Mouse (Mus musculus) spleen, postnatal 10 days (tissue): ENCODE data around the gene Gm19935.

ENCODE experiments used
- DNase-seq, 2 experiments: peaks; one replicate each; pipeline ENCODE4 v3.0.0; 2021 to 2022; ENCODE audit warnings: low spot score in 2 of 2

Gm19935 gene

GRCm38 (mm10) chr8:90830980-90831379 is 13.8 kb upstream of the Gm19935 start:
- peak in 1 of 2 experiments; percentile 34 for DNase-seq

DNA sequence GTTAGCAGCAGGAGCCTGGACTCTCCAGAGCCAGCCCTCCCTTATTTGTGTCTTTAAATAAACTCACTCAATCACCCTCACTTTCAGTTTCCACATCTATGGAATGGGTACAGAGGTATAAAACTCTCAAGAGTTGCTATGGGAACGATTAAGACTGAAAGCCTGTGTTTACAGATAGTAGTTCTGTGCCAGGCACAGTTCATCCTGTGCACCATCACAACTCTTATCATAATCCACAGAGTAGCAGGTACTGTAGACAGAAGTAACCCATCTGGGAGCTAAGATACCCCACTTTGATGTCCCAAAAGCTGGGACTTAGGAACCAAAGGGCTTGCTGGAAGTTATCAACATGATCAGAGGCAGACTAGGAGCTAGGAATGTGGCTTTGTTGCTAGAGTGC is 12.6 kb upstream of the Gm19935 start:
- DNase-seq, result no peak

DNA sequence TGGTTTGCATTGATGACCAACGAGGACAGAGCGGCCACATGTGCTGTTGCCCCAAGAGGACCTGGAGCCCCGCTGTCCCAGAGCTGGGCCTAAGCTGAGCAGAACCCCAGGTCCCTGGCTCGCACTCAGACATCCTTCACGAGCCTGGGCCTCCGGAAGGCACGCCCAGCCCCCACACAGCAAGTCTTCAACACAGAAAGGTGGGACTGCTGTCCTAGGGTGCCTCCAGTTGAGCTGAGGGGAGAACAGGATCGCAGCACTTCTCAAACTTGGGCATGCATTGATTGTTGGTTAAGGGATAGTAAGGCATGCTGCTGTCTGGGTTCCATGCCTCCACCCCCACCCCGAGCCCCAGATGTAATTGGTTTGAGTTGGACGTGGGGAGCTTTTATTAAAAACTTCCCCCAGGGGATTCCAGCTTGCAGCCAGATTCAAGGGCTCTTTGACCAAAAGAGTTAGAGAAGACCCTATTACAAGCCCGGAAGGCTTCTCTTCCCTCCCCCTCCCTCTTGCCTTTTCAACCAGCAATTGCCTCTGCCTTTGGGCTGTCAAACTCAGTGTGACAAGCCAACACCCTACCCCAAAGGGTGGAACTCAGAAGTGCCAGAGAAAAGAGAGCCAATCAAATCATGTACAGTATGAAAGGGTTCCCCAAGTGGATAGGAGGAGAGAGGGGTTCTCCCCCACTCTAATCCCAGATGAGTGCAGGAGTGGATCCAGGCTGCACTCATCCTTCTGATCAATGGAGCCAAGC is 12.0 kb upstream of the Gm19935 start:
- no peak for DNase-seq

GRCm38 (mm10) chr8:90828181-90828986 is 11.2 kb upstream of the Gm19935 start, which contains the start of gene Chd9:
Chd9 (plus strand) TSS chr8:90828352.
- DNase-seq, result peak; percentile 91 to 93

DNA sequence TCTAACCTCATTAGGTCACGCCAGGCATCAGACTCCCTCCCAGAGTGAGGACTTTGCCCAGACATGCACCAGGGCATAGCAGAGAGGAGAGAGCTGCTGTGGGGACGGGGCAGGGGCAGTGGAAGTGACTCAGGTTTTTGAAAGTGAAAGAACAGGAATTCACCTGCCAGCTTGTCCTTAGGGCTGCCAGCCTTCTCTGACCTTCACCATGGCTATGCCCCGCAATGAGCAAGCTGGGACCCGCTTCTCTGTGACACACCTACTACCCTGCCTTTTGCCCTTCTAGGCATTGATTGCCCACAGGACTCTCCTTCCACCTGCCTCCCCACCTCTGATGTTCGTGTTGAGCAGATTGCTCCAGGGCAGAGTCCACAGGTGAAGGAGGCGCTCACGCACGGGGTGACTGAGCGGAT is 8.3 kb upstream of the Gm19935 start:
- no peak for DNase-seq

GRCm38 (mm10) chr8:90822443-90822842 is 5.2 kb upstream of the Gm19935 start:
- DNase-seq, result peak in 1 of 2 experiments; percentile 31

GRCm38 (mm10) chr8:90820321-90820696 is 3.1 kb upstream of the Gm19935 start:
- DNase-seq, result no peak

DNA sequence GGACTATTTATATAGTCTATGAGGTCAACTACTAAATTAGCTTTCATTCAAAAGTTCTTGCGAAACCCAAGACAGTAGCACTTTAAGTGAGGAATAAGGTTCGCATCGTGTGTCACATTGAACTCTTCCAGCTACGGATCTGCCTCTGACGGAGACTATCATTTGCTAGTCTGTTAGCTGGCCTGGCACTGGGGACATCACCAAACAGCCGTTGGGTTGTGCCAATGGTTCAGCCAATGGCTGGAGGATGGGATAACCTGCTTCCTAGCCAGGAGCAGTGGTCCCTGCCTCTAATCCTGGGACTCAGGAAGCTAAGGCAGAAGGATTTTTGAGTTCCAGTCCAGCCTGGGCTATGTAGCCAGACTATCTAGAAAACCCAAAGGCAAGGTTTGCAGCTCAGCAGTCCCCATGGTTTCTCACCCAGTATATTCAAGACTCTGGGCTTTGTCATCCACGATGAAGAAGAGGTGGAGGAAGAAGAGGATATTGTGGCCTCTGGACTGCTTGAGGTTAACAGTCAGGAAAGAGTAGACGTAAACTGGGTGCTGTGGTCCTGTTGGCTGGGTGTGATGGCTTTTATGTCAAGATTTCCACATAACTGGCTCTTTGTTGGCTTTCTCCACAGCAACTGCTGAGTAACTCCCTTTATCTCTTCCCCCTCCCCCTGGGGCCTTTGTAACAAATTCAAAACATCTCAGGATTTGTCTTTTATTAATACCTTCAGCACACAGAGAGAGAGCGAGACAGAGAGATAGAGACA is 2.5 kb upstream of the Gm19935 start:
- DNase-seq, result no peak

- DNase-seq, result no peak
Observed at GRCm38 (mm10) chr8:90816061-90816882, 921 bp downstream of the Gm19935 start.

GRCm38 (mm10) chr8:90813602-90814320 is 3.4 kb downstream of the Gm19935 start:
- DNase-seq, result peak in 1 of 2 experiments; percentile 31

DNA sequence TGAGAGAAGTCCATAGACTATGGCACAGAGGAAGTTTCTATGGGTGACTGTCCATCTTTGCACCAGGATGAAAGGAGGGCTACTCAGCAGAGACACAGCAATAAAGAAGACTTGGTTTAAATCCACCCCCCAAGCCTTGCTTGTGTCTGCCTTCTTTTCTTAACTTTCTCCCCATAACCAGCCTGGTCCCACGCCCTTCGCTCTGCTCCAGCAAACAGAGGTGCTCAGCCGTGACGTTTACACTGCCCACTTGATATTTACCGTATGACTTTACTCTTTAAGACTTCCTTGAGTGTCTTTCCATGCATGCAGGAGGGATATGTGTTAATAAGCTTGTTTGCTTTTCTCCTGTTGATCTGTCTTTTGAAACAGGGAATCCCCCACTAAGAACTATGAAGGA is 17.7 kb downstream of the Gm19935 start:
- no peak for DNase-seq

GRCm38 (mm10) chr8:90794990-90795861 is 22.0 kb downstream of the Gm19935 start:
- peak; percentile 45 to 85 for DNase-seq

DNA sequence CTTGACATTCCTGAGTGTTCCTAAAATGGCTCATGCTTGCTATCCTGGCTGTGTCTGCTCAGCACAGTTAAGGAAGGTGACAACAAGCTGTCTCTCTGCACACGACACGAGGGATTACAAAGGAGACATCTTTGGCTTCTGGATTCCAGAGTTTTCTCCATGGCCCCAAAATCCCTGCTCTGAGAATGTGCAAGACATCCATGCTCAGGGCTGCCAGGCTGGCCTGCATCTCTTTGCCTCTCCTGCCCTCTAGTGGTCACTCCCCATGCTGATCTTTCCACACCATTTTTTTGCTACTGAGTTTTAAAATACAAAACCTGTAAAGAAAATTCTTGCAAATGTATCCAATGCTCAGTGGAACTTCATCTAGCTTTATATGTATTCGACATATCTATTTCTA is 23.5 kb downstream of the Gm19935 start:
- peak; percentile 27 to 77 for DNase-seq

DNA sequence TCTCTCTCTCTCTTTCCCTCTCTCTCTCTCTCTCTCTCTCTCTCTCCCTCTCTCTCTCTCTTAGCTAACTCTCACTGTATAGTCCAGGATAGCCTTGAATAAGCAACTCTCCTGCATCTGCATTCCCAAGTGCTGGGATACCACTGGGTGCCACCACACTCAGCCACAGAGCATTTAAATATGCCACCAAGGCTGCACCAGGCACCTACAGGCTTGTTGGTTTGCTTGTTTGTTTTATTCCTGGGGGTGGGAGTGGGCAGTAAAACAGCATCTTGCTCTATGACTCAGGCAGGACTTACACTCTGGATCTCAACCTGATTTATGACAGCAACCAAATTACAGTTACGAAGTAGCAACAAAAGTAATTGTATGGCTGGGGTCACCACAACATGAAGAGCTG is 25.6 kb downstream of the Gm19935 start:
- no peak for DNase-seq

DNA sequence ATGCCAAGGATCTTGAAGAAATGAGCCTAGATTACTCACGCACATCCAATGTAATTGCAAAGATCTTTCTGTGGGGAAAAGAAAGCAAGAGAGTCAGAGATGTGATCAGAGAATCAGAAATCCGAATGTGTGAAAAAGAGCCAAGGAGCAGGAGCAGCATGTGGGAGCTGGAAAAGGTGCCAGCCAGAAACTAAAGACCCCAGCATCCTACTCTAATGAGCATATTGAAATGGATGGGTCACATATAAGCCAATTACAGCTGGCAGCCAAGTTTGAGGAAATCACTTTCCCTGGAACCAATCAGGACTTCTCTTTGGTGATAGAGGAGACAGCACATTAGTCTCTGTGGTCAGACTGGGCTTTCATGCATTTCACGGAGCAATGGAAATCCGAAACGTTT is 47.4 kb downstream of the Gm19935 start:
- DNase-seq, result no peak
